Mouse (Mus musculus) liver, postnatal 0 days (tissue): ENCODE results near the gene Ccdc190.

Experiments used
- CTCF ChIP-seq: sonication (generic); IDR thresholded peaks from 2 replicates; pipeline ENCODE4 v1.5.1; 2016; ENCODE audit warnings: antibody characterized with exemption, low read depth
- EP300 ChIP-seq: IDR thresholded peaks from 2 replicates; pipeline ENCODE4 v1.6.1; 2016; ENCODE audit warnings: antibody characterized with exemption, low read depth, mild to moderate bottlenecking

DNA sequence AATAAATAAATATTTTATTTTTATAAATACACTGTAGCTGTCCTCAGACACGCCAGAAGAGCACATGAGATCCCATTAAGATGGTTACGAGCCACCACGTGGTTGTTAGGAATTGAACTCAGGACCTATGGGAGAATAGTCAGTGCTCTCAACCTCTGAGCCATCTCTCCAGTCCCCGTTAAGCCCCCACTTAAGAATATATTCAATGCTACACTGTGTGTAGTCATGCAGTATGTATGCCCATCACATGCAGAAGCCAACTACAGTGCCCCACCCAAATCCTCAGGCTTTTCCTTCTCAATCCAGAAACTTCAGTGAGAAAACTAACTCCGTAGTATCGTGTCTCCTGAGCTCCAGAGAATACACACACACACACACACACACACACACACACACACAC lies 18.8 kb upstream of the Ccdc190 start:
- TF ChIP-seq CTCF (no peak), EP300 (no peak)
